Mouse (Mus musculus): ENCODE results near the gene Fam117b. TPM values are rescaled to one million over a fixed set of nuclear protein-coding genes. Genes with fewer than 3 reads are reported as not detected.

Gene Fam117b
- polyA plus RNA-seq, 1 experiment: 9.5 TPM

GRCm38 (mm10) chr1:59941063-59941462, 28.3 kb downstream of the Fam117b start:
- H3K27ac ChIP-seq (ENCODE audit: insufficient read depth, low read length): no peak overlapping the region
- no peaks in the 10 kb centered on the region for H3K36me3 ChIP-seq (ENCODE audit: control insufficient read depth, insufficient read depth, low read length)
- peaks cover 3% of the 10 kb centered on the region; the same call in 1 of the 2 replicates for H3K4me1 ChIP-seq (ENCODE audit: control insufficient read depth, insufficient read depth, insufficient read length)
- no peak overlapping the region for H3K4me3 ChIP-seq (ENCODE audit: extremely low read depth, insufficient read depth, insufficient read length)
- TF ChIP-seq POLR2A (IDR thresholded peaks at IDR 0.05; ENCODE audit: low read depth, low read length) (no peak), CTCF (IDR thresholded peaks at IDR 0.05; ENCODE audit: extremely low read depth, insufficient read depth, insufficient read length, insufficient replicate concordance) (no peak)
- 90% methylated on average over 1 of the region's 1 CpGs for WGBS
- DNase-seq (ENCODE audit: low read depth in 1 of 2, low spot score in 2 of 2): no peak
- no peaks in the 10 kb centered on the region for H3K27me3 ChIP-seq (ENCODE audit: control insufficient read depth, insufficient read depth, low read length)

DNA sequence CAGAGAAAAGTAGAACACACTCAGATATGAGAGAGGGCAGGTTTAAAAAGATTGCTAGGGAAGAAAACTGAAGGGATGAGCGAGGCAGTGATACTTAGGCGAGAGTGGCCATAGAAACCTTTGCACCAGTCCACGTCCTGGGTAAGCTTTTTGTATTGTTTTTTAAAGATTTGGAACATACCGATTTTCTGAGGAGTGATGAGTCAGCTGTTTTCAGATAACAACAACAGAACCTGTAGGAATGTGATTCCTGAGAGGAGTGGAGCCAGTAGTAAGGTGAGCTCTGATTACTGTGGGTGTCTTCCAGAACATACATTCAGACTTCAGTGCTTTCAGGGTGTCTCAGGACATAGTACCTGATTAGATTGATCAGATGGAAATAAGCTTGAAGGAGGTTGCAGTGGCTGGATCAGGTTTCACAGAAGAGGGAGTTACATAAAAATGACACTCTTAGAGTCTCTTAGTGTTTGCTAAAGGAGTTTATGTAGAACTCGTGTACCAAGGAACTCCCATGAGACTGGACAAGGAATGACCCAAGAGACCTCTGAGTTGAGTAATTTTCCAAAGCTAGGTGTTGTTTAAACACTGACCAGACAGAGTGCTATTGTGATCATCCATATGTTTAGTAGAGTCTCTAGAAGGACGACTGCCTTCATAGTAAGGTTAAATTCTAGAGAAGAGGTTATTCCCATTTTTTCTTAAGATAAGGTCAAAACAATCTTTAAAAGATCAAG, 29.4 kb downstream of the Fam117b start:
- no peak for DNase-seq (ENCODE audit: low read depth in 1 of 2, low spot score in 2 of 2)
- Histone ChIP-seq H3K4me1 (ENCODE audit: control insufficient read depth, insufficient read depth, insufficient read length) (peaks cover 3% of the 10 kb centered on the region; the same call in 1 of the 2 replicates), H3K27ac (ENCODE audit: insufficient read depth, low read length) (no peak overlapping the region), H3K36me3 (ENCODE audit: control insufficient read depth, insufficient read depth, low read length) (no peaks in the 10 kb centered on the region), H3K4me3 (ENCODE audit: extremely low read depth, insufficient read depth, insufficient read length) (no peak overlapping the region), H3K27me3 (ENCODE audit: control insufficient read depth, insufficient read depth, low read length) (no peaks in the 10 kb centered on the region)
- 82% methylated on average over 6 of the region's 6 CpGs for WGBS
- no peak for TF ChIP-seq POLR2A (IDR thresholded peaks at IDR 0.05; ENCODE audit: low read depth, low read length)
- TF ChIP-seq CTCF (IDR thresholded peaks at IDR 0.05; ENCODE audit: extremely low read depth, insufficient read depth, insufficient read length, insufficient replicate concordance): no peak

- Histone ChIP-seq H3K27ac (ENCODE audit: insufficient read depth, low read length) (no peak overlapping the region), H3K27me3 (ENCODE audit: control insufficient read depth, insufficient read depth, low read length) (no peaks in the 10 kb centered on the region), H3K36me3 (ENCODE audit: control insufficient read depth, insufficient read depth, low read length) (no peaks in the 10 kb centered on the region), H3K4me1 (ENCODE audit: control insufficient read depth, insufficient read depth, insufficient read length) (peaks cover 3% of the 10 kb centered on the region; the same call in 1 of the 2 replicates), H3K4me3 (ENCODE audit: extremely low read depth, insufficient read depth, insufficient read length) (no peak overlapping the region)
- TF ChIP-seq CTCF (IDR thresholded peaks at IDR 0.05; ENCODE audit: extremely low read depth, insufficient read depth, insufficient read length, insufficient replicate concordance): no peak
- no peak for TF ChIP-seq POLR2A (IDR thresholded peaks at IDR 0.05; ENCODE audit: low read depth, low read length)
- WGBS: 78% methylated on average over 5 of the region's 5 CpGs
- DNase-seq (ENCODE audit: low read depth in 1 of 2, low spot score in 2 of 2): no peak
Measured at GRCm38 (mm10) chr1:59943825-59944224, 31.0 kb downstream of the Fam117b start.

GRCm38 (mm10) chr1:59945969-59946368, 33.2 kb downstream of the Fam117b start:
- H3K36me3 ChIP-seq (ENCODE audit: control insufficient read depth, insufficient read depth, low read length): no peaks in the 10 kb centered on the region; the same call in 1 of the 2 replicates
- no peak overlapping the region for H3K4me3 ChIP-seq (ENCODE audit: extremely low read depth, insufficient read depth, insufficient read length)
- 64% methylated on average over 1 of the region's 1 CpGs for WGBS
- TF ChIP-seq CTCF (IDR thresholded peaks at IDR 0.05; ENCODE audit: extremely low read depth, insufficient read depth, insufficient read length, insufficient replicate concordance) (no peak), POLR2A (IDR thresholded peaks at IDR 0.05; ENCODE audit: low read depth, low read length) (no peak)
- DNase-seq (ENCODE audit: low read depth in 1 of 2, low spot score in 2 of 2): no peak
- peaks cover 3% of the 10 kb centered on the region; the same call in 1 of the 2 replicates for H3K4me1 ChIP-seq (ENCODE audit: control insufficient read depth, insufficient read depth, insufficient read length)
- H3K27ac ChIP-seq (ENCODE audit: insufficient read depth, low read length): no peak overlapping the region
- no peaks in the 10 kb centered on the region for H3K27me3 ChIP-seq (ENCODE audit: control insufficient read depth, insufficient read depth, low read length)

DNA sequence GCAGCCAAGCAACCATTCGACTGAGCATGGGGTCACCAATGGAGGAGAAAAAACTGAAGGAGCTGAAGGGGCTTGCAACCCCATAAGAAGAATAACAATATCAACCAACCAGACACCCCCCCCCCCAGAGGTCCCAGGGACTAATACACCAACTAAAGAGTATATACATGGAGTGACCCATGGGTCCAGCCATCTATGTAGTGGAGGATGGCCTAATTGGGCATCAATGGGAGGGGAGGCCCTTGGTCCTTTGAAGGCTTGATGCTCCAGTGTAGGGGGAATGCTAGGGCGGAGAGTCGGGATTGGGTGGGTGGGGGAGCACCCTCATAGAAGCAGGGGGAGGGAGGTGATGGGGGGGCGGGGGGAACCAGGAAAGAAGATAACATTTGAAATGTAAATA, 34.7 kb downstream of the Fam117b start:
- no peaks in the 10 kb centered on the region; the same call in 1 of the 2 replicates for H3K36me3 ChIP-seq (ENCODE audit: control insufficient read depth, insufficient read depth, low read length)
- H3K4me3 ChIP-seq (ENCODE audit: extremely low read depth, insufficient read depth, insufficient read length): no peak overlapping the region
- 95% methylated on average over 4 of the region's 4 CpGs for WGBS
- H3K27me3 ChIP-seq (ENCODE audit: control insufficient read depth, insufficient read depth, low read length): no peaks in the 10 kb centered on the region
- no peak for TF ChIP-seq CTCF (IDR thresholded peaks at IDR 0.05; ENCODE audit: extremely low read depth, insufficient read depth, insufficient read length, insufficient replicate concordance)
- no peak for TF ChIP-seq POLR2A (IDR thresholded peaks at IDR 0.05; ENCODE audit: low read depth, low read length)
- DNase-seq (ENCODE audit: low read depth in 1 of 2, low spot score in 2 of 2): no peak
- no peak overlapping the region for H3K27ac ChIP-seq (ENCODE audit: insufficient read depth, low read length)
- peaks cover 3% of the 10 kb centered on the region; the same call in 1 of the 2 replicates for H3K4me1 ChIP-seq (ENCODE audit: control insufficient read depth, insufficient read depth, insufficient read length)

- TF ChIP-seq CTCF (IDR thresholded peaks at IDR 0.05; ENCODE audit: extremely low read depth, insufficient read depth, insufficient read length, insufficient replicate concordance): no peak
- TF ChIP-seq POLR2A (IDR thresholded peaks at IDR 0.05; ENCODE audit: low read depth, low read length): no peak
- DNase-seq (ENCODE audit: low read depth in 1 of 2, low spot score in 2 of 2): no peak
- Histone ChIP-seq H3K4me3 (ENCODE audit: extremely low read depth, insufficient read depth, insufficient read length) (no peak overlapping the region), H3K36me3 (ENCODE audit: control insufficient read depth, insufficient read depth, low read length) (peaks cover 7% of the 10 kb centered on the region), H3K4me1 (ENCODE audit: control insufficient read depth, insufficient read depth, insufficient read length) (no peaks in the 10 kb centered on the region), H3K27me3 (ENCODE audit: control insufficient read depth, insufficient read depth, low read length) (no peaks in the 10 kb centered on the region), H3K27ac (ENCODE audit: insufficient read depth, low read length) (no peak overlapping the region)
- 80% methylated on average over 3 of the region's 3 CpGs for WGBS
Measured at GRCm38 (mm10) chr1:59957206-59957605, 44.4 kb downstream of the Fam117b start.

DNA sequence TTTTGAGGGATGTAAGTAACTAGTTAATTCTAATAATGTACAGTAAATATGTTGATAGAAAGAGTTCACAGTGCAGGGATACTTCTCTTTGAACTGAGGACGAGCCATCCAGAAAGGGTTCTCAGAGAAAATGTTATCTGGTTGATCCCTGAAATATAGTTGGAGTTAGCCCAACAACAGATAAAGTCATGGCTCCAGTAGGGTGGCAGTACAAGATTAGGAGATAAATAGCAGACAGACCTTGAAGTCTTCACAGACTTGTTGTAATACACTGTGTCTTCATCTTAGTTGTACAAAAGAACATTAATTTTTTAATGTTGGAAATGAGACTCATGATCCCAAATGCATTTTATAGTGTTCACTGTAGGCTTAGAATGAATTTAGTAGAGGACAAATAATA, 47.1 kb downstream of the Fam117b start:
- Histone ChIP-seq H3K36me3 (ENCODE audit: control insufficient read depth, insufficient read depth, low read length) (peaks cover 7% of the 10 kb centered on the region), H3K4me1 (ENCODE audit: control insufficient read depth, insufficient read depth, insufficient read length) (no peaks in the 10 kb centered on the region), H3K27ac (ENCODE audit: insufficient read depth, low read length) (no peak overlapping the region), H3K4me3 (ENCODE audit: extremely low read depth, insufficient read depth, insufficient read length) (no peak overlapping the region), H3K27me3 (ENCODE audit: control insufficient read depth, insufficient read depth, low read length) (no peaks in the 10 kb centered on the region)
- no peak for DNase-seq (ENCODE audit: low read depth in 1 of 2, low spot score in 2 of 2)
- no peak for TF ChIP-seq POLR2A (IDR thresholded peaks at IDR 0.05; ENCODE audit: low read depth, low read length)
- no peak for TF ChIP-seq CTCF (IDR thresholded peaks at IDR 0.05; ENCODE audit: extremely low read depth, insufficient read depth, insufficient read length, insufficient replicate concordance)
- 79% methylated on average over 1 of the region's 1 CpGs for WGBS

Data from spleen, adult 2 months (tissue).